Mouse (Mus musculus): ENCODE measurements around the gene Igflr1. TPM values are rescaled to one million over a fixed set of nuclear protein-coding genes. Genes with fewer than 3 reads are reported as not detected.

The Igflr1 gene
- total RNA-seq (2021) = 1 to 10 TPM in 1 of 2 experiments, under 1 TPM in 1; 0.67 to 1.2 TPM

DNA sequence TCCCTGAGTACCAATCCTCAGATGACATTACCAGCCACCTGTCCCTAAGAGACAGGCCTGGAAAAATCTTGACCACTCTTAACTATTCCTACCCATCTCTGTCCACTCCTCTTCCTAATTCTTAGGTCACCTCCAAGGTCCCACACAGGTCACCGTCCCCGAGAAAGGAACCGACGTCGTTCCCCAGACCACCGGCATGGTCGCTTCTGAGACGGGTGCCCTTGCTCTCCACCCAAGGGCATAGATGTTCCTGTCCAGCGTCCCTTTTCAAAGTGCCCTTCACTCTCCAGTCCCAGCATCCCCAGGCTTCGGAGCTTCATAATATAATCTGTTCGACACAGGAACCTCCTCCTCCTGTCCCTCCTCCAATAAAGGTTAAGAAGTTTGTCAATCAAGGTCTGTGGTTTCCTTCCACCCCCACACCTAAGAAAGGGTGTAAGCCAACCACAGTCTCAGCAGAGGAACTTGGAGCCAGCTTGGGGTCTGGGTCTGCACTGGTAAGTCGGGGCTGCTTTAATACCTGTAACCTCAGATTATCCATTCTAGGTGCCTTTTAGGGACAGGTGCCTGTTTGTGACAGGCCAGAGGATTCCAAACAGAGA is at the start of gene Igflr1:
Gene Igflr1, plus strand, starts transcription at position 458 of the 602 bp plus-strand sequence.
- no peak for DNase-seq
- intact Hi-C loops (cut with DNase I) = loop anchor here (1.0 kb wide), 1 partner anchor 22 kb away; no protein-coding TSS in a partner anchor

DNA sequence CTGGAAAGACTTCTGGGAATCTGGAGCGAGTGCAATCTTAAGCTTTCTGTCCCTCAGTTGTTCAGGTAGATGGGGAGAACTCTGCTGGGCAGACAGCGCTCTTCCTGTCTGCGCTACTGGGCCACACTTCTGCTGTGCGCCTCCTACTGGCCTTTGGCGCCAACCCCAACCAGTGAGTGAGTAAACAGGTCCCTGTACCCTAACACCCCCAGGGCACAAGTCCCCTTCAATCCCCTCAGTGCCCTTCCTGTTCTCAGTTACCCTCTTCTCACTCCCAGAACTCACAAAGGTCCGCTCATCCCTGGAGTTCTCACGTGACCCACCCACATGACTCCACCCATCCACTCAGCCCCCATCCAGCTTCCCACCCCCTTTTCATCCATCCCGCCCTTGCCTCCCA is 46.9 kb upstream of the Igflr1 start:
- DNase-seq = no peak
- intact Hi-C loops (cut with DNase I) = no loop called here

DNA sequence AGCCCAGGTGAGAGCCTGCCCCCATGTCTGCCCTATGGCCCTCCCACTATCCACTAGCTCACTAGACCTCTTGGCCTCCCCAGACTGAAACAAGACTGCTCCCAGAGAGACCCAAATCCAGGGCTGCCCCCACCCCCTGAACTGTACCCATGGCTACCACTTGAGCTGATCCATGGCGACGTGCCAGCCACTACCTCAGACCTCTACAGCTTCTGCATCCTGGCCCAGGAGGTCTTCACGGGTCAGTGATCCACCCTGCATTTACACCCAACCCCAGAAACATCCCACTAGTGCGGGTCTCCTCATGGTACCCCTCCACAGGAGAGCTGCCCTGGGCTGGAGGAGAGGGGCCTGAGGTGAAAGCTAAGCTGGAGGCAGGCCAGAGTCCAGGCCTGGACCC is 44.8 kb upstream of the Igflr1 start:
- no peak for DNase-seq
- intact Hi-C loops (cut with DNase I) = no loop called here

DNA sequence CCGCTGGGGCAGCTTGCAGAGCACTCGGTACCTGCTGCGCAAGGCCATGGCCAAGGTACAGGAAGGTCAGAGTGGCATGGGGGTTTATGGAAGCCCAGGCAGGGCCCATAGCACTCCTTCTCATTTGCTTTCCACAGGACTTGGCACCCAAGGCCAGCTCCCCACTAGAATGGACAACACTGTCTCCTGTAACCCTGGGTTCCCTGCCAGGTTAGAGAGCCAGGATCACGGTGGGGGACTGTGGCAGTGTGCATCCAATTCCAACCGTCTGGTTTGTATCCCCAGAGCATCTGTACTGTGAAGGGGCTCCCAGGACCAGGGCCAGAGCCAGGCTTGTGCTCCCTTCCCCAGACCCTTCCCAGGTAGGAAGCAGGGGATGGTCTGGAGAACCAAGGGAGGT is 44.4 kb upstream of the Igflr1 start:
- intact Hi-C loops (cut with DNase I) = no loop called here
- DNase-seq = no peak

DNA sequence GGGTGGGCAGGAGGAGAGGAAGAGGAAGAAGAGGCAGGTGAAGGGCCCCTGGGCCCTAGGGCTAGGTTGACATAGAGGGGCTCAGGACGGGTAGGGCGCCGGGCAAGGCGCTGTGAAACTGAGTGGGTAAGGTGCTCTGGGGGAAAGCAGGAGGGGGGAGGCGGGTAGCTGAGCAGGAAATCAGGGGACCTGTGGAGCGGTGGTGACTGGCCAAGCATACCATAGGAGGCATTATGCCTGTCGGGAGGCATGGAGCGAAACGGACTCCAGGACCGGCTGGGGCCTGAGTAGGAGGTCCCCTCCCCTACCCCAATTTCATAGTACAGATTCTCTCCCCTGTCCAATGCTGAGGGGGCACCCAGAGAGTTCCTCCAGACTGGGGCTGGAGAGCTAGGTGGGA is 42.4 kb upstream of the Igflr1 start:
- DNase-seq = no peak
- intact Hi-C loops (cut with DNase I) = no loop called here

DNA sequence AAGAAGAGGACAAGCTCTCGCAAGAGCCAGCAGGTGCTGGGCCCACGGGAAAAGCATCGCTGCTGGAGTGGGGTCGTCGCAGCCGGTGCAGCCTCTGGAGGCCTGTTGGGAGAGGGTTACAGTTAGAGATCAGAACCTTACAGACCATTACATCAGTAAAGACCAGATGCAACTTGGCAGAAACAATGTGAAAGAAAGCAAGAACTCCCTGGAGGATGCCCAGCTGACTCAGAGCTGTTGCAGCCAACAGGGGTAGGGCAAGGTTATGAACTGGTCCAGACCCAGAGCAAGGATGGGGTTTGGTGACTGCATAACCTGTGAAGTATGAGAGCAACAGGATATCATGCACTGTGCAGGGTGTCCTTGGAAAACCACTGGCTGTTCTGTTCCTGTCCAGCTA is 40.7 kb upstream of the Igflr1 start:
- intact Hi-C loops (cut with DNase I) = no loop called here
- no peak for DNase-seq

DNA sequence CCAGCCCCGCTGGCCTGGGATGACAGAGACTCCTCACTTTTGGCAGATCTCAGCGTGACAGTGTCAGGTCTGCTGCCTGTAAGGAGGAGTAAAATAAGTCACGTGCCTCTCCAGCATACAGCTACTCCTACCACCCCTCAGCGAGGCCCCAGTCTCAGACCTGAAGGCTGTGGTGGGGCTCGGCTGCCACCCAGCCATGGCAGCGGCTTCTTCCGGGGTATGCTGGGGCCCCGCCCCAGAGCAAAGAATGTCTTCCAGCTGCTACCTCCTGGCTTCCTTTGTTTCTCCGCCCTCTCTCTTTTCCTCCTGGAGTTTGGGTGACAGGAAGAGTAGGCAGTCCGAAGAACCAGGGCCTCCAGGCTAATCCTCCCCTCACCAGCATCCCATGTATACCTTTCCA is 39.3 kb upstream of the Igflr1 start:
- intact Hi-C loops (cut with DNase I) = no loop called here
- no peak for DNase-seq

DNA sequence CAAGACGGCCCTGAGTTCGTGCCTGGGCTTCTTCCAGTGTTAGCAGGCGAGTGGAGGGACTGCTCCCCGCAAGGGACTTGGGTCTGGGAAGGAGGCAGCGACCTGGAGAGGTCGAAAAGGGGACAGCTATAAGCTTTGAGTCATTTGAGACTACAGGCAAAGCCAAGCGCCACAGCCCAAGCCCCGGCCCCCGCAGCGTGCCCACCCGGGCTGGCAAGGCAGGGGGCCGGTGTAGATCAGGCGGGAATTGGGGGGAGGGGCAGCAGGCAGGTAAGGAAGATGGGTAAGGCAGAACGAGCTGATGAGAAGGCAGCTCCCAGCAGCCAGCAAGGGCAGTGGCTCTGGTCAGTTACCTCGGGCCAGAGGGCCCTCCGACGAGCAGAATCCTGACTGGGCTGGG is 38.8 kb upstream of the Igflr1 start:
- intact Hi-C loops (cut with DNase I) = no loop called here
- no peak for DNase-seq

DNA sequence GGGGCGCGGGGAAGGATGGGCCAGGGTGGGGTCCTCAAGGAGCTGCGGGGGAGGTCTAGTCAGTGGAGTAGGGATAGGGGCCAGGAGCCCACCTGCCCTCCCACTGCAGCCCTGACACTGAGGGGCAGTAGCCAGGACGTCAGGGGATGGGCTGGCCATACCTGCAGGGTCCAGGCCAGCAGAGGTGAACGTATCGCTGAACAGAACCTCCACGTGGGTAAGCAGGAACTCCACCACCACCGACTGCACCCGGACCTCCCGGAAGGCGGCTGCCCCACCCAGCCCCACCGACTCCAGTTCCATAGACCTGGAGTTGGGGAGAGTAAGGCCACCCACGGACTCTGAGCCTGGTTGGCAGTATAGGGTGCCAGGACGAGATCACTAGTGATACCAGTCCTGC is 38.2 kb upstream of the Igflr1 start:
- no peak for DNase-seq
- intact Hi-C loops (cut with DNase I) = no loop called here

DNA sequence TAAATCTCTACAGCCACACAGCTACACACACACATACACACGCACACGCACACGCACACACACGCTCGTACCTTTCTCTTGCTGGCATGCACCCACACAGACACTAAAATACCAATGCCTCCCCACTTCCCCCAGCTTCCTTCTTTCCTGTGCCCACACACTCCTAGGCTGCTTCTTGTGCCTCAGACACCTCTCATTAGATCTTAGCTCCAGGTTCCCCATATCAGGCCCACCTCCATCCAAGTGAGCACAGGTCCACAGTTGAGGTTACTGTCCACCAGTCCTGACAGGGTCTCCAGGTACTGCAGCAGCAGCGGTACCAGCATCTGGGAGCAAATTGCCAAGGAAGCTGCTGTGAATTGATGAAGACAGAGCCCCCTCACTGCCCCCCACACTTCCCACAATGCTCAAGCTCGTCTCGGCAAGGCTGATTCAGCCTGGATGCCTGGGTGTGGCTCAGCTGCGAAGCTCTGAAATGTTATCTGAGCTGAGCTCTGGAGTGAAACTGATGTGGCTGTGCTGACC is 33.9 kb upstream of the Igflr1 start:
- DNase-seq = no peak
- intact Hi-C loops (cut with DNase I) = no loop called here

DNA sequence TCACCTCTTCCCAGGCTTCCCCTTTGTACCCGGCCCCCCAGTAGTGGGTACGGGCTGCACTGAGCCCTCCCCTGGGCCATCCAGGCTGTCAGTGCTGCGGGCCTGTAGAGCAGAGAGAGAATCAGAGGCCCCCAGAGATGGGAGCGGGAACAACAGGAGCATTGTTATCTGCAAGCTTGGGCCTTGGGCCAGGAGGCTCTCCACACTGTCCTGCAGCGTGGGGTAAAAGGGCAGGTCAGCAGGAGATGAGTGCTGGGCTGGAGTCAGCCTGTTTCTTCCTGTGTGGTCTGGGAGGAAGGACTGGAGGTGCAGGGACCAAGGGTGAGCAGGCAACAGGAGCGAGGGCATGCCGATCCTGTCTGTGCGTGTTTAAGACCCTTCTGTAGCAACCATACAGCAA is 32.3 kb upstream of the Igflr1 start:
- intact Hi-C loops (cut with DNase I) = no loop called here
- no peak for DNase-seq

DNA sequence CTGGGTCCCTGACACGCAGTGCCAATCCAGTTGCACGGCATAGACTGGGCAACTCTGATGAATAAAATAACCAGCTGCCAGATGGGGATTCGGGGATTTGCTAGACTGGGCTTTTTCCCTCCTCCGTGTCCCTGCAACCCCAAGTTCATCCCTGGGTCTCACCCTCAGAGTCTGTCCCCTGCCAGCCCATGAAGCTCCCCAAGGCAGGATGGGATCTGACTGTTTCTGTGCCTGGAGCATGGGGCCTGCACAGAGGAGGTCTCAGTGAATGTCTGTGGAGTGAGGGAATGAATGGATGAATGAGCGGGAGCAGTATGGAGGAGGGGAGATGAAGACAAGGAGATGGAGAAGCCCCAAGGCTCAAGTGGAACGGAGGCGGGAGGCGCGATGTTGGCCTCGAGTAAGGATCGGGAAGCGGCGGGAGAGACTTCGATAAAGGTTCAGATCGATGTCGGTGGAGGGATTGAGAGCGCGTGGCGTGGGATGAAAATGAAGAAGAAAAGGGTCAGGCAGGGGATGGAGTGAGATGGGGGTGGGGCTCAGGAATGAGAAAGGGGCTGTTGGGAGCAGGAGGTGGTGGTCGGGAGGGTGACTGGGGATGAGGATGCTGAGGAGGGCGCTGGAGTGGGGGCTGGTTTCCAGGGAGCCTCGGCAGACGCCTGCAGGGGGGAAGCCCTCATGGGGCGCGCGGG is 31.1 kb upstream of the Igflr1 start:
- intact Hi-C loops (cut with DNase I) = no loop called here
- DNase-seq = no peak

DNA sequence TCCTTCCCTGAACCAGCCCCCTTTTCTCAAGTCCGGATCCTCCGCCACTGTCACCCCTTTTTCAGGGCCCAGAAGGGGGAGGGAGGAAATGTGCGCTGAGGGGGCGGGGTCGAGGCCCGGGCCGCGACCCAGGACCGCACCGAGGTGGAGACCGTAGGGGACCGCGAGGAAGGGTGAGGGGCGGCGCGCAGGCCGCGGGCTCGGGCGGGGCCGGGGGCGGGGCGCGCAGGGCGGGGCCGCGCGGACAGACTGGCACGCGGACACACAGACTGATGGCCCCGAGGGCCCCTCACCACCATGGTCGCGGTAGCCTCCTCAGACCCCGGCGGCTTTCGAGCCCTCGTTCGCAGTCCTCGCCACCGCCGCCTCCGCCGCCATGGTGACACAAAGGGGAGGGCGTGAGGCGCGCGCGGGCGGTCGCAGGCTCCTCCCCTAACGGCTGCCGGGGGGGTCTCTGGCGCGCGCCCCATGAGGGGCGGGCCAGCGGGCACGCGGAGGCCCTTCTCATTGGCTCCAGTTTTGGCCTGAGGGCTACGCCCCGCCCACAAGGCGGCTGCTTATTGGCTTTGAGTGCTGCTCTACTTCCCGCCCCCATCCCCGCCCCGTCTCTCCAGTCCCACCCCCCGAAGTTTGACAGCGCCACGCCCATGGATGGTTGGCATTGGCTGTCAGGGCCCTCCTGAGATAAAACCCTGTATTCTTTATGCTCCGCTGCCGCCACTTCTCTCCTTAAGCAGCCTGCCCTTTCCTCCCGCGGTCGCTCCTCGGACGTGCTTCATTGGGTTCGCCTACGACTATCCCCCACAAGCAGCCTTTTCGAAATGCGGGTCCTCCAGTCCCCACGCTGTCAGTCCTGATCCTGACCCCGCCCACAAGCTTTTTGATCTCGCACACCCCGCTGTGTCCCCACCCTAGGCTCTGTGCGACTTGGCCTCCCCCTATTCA is 30.3 kb upstream of the Igflr1 start, which contains the start of gene Arhgap33:
Gene Arhgap33, minus strand, starts transcription at position 428 of the 945 bp plus-strand sequence.
- peak; percentile 93 to 94 for DNase-seq
- intact Hi-C loops (cut with DNase I) = no loop called here

DNA sequence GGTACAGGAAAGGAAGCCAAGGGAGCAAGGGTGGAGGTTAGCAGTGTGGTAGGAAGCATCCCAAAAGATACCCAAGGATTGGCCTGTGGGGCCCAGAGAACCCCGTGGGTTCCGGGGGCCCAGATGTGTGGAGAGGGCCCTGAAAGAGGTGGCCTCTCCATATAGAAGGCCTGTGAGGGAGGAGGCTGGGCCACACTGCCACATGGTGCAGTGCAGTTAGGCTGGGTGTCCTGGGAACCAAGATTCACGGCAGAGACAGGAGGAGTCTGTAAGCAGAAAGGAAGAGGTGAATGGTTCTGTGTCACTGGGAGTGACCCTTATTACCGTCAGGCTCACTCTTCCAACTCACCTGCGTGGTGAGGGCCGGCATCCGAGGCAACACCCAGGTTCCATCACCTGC is 24.7 kb upstream of the Igflr1 start:
- no peak for DNase-seq
- intact Hi-C loops (cut with DNase I) = no loop called here

DNA sequence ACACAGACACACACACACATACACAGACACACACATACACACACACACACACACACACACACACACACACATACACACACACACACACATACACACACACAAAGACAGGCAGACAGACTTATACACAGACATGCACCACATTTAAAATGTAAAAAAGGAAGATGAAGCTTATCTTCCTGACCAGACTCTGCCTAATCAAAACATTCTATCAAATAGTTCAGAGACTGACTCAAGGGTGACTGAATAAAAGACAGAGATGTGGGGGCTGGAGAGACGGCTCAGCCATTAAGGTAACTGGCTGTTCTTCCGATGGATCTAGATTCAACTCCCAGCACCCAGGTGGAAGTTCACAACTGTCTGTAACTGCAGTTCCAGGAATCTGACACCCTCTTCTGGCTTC is 20.9 kb upstream of the Igflr1 start:
- intact Hi-C loops (cut with DNase I) = no loop called here
- no peak for DNase-seq

DNA sequence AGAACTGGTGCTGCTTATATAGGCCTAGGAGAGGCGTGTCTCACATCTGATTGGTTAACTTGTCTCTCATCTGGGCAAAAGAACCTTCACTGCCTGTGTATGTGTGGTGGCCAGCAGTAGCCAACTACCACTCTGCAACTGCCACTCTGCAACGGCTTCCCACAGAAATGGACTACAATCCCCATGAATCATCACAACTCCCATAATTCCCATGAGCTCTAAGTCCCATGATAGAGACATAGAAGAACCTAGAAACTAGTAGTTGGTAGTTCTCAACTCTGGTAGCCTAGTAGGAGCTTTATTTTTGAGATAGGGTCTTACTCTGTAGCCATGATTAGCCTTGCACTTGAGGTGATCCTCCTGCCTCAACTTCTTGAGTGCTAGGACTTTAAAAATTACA is 15.3 kb upstream of the Igflr1 start:
- intact Hi-C loops (cut with DNase I) = loop anchor here (2.0 to 5.0 kb wide), 4 partner anchors 13 to 1033 kb away; partner anchors contain the start of genes Kmt2b, Prodh2 and Sipa1l3
- no peak for DNase-seq

DNA sequence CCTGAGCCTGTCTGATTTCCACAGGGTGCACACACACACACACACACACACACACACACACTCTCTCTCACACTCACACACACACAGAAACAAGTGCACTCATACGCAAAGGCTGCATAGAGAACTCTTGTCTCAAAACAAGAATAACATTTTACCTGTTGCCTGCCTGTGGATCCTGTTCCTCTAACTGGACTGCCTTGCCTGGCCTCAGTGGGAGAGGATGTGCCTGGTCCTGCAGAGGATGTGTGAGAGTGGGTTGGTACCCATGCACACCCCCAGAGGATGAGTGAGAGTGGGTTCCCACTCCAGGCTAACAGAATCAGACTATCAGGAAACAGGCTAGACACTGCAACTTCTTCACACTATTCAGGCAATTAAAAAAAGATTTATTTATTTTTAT is 14.6 kb upstream of the Igflr1 start:
- intact Hi-C loops (cut with DNase I) = loop anchor here (2.0 to 5.0 kb wide), 4 partner anchors 14 to 1033 kb away; partner anchors contain the start of genes Kmt2b, Prodh2 and Sipa1l3
- DNase-seq = no peak

DNA sequence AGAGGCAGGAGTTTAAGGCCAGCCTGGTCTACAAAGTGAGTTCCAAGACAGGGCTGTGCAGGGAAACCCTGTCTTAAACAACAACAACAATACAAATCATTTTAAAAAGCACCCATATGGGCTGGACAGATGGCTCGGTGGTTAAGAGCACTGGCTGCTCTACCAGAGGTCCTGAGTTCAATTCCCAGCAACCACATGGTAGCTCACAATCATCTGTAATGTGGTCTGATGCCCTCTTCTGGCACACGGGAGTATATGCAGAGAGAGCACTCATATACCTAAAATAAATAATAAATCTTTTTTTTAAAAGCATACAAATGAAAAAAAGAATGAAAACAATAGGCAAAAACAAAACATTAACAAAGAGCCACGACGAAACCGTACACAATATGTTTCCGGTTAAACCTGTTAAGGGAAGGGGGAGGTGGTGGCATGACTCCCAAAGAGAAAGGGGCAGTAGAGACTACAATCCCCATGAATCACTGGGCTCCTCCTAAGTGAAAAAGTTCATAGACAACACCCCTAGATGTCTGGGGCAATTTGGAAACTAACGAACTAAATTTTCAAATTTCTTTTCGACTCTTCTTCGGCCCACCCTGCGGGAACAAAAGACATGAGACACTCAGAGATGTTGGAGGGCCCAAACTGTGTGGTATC is 13.7 kb upstream of the Igflr1 start:
- intact Hi-C loops (cut with DNase I) = loop anchor here (2.0 to 5.0 kb wide), 4 partner anchors 15 to 1034 kb away; partner anchors contain the start of genes Kmt2b, Prodh2 and Sipa1l3
- no peak for DNase-seq

DNA sequence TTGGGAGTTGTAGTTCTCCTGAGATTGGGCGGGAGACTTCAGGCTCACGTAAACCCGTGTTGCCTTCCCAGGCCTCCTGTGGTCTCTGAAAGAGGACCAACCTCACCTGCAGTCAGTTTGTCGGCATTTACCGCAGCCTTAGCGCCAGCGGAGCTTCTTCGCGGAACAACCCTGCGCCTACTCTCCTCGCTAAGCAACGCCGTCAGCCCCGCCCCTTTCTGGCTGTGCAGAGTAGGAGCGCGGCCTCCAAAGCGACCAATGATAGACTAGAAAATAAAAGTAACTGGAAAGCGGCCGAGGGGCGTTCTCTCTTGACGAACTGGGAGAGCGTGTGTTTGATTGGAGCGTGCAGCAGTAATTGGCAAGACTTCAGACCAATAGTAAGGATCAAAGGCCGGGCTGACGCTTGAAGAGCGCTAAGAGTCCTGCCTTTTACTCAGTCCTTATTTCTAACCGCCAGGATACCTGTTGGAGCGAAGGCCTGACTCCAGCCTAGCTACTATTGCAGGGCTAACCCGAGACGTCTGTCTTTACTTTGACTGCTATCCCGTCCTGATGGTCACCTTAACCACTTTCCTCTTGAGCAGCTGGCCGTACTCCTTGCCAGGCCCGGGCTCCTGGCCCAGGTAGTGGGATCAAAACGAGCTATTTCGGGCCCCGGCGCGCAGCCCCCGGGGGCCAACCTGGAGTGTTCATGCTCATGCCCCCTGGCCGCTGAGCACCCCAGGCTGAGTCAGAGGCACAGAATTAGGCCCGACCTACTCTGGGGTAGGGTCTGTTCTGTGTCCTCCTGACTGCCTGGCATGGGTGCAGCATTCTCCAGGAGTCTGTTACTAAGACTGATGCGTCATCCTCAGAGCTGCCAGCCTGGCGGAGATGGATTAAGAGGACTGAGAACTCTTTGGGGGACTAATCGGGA is 12.9 kb upstream of the Igflr1 start, which contains the start of the genes Hspb6 and Proser3:
Gene Hspb6, plus strand, starts transcription at position 77 of the 919 bp plus-strand sequence.
Gene Proser3, minus strand, starts transcription at position 198 of the 919 bp plus-strand sequence.
- peak; percentile 92 to 97 for DNase-seq
- intact Hi-C loops (cut with DNase I) = loop anchor here (5.0 kb wide), 2 partner anchors 35 to 1035 kb away; partner anchors contain the start of genes Kmt2b and Sipa1l3

All from heart, postnatal 36 days (tissue).